Mouse (Mus musculus) liver, embryonic 14.5 days (tissue): ENCODE measurements around the gene Igf2bp1.

Experiments used
- CTCF ChIP-seq: IDR thresholded peaks from 2 replicates; pipeline ENCODE4 v1.5.1; 2016; ENCODE audit warnings: antibody characterized with exemption, low read depth, control low read depth
- EP300 ChIP-seq: IDR thresholded peaks from 2 replicates; pipeline ENCODE4 v1.6.1; 2016; ENCODE audit warnings: antibody characterized with exemption, low read depth

- no peak for TF ChIP-seq CTCF
- TF ChIP-seq EP300 = no peak
Measured at GRCm38 (mm10) chr11:96034116-96034515, 28.4 kb upstream of the Igf2bp1 start.
